Mouse (Mus musculus) CD8-positive naive resting alpha-beta T cell, adult 2 months (primary cell): ENCODE measurements around the gene Ghrhr.

Experiments
- DNase-seq, 2 experiments: peaks; one replicate each; pipeline ENCODE4 v3.0.0; 2022; ENCODE audit warnings: low read depth in 2 of 2, low spot score in 2 of 2

Gene Ghrhr

DNA sequence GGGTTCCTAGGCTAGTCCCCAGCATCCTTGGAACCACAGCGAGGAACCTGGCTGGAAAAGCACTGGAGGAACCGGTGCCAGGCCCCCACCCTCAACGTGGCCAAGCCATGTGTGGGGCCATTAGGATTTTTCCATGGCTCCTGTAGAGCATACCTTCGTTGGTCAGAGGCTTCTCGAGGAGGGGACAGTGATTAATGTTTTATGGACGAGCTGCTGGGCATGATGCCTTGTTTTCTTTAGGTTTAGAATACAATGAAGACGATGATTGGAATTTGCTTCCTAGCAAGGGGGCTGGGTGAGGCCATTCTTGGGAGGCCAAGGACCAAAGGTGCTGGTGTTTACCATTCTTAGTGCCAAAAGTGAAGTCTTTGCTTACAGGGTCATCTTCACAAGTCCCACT is 24.4 kb upstream of the Ghrhr start:
- no peak for DNase-seq

DNA sequence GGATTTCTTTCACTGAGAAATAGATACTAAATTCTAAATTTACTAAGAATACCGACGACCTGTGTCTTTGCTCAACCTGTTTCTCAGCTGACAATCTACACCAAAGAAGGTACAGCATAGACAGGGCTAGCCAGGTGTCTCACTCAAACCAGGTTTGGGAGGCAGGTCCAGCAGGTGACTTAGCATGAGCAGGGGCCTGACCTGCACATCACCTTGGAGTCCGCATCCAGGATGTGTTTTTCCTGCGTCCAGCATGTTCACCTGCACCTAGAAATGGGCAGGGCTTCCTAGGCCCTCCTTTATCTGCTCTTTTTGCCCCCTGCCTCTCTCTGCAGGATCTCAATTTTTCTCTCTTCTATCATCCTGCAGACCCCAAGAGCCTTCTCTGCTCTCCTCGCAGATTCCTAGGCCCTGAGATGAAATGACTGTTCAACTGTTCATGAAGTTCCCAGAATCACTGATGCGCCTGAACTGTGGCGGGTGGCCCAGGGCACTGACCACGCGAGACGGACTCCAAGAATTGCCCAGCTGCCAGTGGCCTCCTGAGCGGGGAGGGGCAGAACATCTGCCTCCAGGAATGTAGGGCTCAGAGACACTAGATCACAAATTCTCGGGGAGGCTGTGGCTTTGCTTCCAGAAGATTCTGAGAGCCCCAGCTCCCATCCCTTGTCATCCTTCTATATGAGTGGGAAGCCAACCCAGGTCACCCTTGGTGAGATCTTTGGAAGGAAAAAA is 22.2 kb upstream of the Ghrhr start:
- DNase-seq, result no peak

DNA sequence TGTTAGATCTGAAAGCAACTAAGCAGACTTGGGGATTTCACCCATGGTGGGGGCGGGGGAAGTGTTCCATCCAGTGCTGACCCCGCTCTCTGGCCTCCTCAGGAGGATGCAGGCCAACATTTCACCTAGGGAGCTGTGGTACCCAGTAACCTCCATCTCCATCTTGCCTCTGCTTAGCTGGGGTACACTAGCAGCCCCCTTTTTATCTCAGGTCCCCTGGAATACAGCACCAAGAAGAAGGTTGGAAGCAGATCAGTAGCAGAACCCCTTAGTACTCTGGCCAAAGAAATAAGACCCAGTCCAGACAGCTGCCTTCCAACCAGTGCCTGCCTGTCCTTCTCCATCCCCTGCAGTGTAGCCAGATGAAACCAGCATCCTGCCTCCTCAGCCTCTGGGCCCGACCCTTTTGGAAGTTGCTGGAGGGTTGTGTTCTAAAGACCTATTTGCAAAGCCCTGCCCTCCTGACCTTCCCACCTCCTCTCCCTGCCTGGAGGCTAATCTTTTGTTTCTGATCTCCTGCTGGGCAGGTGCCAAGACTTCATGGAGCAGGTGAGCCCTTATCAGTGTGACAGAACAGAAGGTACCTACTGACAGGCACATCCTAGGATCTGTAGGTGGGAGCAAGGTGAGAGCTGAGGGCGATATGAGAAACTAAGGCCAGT is 21.5 kb upstream of the Ghrhr start:
- DNase-seq, result no peak

DNA sequence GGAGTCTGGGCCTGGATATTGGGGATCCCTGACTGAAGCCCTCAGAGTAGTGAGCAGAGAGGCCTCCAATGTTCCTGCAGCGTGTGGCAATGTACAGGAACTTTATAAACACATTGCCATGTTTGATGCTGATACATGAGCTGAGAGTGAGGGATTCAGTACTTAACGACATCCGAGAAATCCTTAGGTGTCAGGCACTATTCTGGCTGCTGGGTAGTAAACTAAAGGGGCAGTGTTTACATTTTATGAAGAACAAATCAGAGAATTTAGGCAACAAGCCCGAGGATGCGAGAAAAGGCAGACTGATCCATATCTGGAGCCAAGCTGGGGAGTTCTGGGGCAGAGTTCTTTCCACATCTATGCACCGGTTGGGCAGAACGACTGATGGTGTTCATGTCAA is 20.5 kb upstream of the Ghrhr start:
- DNase-seq, result no peak

DNA sequence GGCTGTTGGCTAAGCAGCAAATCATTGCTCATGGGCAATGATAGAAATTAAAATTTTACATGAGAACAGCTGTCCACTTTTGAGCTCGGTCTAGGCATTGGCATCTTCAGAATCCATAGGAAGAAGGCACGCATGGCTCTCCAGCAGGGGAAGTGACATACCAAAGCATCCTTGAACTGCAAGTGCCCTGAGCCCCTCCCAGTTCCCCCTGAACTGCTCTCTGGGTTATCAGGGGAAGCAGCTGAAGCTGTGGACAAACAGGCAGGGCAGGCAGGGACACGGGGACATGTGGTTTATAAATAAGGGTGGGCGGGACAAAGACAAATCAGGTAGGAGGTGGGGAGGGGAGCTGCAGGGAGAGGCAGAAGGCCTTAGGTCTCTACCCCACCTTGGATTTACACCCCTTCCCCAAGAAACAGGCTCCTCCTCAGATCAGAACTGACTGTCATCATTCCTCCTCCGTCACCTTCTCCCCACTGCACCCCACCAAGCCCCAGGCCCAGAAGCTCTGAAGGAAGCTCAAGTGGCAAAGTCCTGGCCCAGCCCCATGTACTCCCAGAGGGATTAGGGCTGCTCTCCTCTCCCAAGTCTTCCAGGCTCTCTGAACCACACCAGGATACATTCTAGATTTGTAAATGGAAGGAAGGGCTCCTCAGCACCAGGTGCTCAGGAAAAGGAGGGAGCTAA is 19.9 kb upstream of the Ghrhr start:
- DNase-seq, result no peak

DNA sequence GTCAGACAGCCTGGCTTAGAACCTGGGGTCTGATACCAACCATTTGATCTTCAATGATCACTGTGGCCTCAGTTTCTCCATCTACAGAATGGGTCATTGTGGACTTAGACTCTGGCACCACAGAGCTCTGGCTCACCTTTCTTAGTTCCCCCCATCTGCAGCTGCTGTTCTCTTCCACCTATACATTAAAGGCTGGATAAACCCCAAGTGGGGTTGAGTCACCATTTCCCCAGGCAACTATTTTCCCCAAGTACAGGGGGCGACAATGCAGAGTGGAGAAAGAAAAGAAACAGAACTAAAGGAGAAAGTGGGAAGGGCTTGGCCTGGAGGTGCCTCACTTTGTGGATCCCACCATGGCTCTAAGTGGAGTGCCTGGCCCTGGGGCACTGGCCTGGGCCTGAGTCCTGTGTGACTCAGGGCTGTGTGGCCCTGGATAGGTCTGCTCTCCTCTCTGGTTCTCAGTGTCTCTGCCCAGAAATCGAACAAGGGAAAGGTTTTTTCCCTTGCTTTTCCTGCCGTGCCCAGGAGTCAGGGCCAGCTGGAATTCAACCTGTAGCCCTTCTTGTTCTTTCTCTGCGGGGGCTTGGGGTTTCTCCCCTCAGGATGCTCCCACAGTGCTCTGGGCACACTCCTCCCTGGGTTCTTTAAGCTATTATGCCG is 19.0 kb upstream of the Ghrhr start:
- no peak for DNase-seq

DNA sequence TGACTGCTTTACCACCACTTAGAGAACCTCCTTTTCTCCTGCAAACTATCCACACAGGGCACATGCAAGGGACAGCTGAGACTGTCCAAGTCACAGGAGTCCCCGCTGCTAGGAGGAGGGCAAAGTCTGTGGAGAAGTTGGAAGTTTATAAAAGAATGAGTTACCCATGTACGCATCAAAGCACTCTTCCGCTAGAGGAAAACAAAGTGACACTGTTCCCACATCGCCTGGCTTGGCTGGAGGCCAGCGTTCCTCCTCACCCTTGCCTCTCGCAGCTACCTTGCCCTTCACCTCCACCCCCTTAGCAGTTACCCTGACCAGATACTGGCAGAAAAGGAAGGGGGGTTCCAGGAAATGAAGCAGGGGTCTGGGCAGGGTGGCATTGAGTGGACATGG is 18.5 kb upstream of the Ghrhr start:
- no peak for DNase-seq

DNA sequence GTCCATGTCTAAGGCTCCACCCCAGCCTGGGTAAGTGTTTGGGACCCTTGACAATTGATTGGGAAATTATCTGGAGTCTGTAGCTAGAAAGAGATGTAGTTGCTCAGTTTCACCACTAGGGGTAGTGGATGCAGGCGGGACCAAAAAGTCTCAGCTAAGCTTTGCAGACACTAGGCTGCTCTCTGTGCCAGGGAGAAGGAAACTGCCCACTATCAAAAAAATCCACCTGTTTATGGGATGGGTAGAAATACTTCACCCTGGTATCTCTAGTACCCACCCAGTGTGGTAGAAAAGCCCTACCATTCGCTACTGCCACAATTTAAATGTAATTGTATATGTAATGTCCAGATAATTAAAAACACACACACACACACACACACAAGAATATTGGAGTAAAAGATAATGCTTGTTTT is 17.4 kb upstream of the Ghrhr start:
- DNase-seq, result no peak

DNA sequence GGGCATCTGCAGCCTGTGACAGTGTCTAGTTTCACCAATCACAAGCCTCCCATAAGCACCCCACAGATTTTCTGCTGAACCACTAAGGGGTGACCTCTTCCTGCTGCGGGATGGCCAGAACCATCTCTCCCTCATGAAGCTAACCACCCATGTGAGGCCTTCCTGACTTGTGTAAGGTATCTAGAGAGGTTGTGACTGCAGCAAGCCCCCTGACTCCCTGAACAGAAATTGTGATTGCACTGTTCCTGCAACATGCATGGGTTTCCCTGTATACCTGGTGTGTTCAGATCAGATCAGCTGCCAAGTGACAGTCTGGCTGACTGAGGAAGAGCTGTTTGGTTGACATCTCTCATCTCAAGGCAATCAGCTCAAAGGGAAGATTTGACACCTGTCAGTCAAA is 13.4 kb upstream of the Ghrhr start:
- no peak for DNase-seq

DNA sequence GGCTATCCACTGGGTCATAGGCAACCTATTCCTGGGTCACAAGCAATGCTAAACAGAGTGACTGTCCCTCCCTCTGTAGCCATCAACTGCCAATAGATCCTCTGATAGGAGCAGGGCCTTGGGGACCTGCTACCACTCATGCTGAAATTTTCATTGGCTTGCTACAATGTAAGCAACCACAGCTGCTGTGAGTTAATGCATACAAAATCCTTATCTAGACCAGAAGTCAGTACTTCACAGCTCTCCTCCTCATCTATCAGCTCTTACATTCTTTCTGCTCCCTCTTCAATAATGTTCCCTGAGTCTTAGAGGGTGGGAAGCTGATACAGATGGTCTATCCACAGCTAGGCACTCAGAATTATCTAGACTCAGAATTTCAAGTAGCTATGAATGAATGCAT is 9.0 kb upstream of the Ghrhr start:
- DNase-seq, result no peak

DNA sequence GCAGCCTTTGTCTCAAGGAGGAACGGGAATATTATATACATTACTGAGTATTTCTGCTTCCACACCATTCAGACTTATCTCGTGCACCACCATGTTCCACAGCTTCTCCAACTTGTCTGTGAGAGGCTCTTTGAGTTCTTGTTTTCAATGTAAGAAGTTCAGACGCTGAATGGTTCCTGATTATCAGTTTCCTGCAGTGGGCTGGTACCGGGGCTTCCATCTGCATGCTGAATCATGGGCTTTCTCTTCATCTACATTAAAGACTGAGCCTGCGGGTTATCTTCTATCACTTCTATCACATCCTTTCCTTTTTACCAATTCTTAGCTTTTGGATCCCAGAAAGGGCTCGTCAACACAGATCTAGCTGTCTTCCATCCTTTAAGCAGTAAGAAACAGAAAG is 5.3 kb upstream of the Ghrhr start:
- DNase-seq, result no peak

DNA sequence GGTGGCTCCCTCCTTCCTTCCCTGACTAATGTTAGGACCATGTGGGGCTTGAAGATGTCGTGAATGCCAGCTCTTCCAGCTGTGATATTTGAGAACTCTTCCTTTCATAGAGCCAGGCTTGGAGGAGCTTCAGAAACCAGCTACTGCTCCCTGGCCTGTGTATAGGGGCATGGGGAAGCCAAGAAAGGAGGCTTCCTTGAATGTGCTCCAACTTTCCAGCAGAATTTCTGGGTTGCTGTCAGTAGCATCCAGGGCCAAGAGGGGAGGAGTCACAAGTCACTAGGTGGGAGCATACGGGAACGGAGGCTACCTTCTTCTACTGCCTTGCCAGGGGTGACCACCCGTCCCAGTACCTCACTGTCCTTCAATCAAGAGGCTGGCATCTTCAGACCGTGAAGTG is 416 bp downstream of the Ghrhr start:
- no peak for DNase-seq

DNA sequence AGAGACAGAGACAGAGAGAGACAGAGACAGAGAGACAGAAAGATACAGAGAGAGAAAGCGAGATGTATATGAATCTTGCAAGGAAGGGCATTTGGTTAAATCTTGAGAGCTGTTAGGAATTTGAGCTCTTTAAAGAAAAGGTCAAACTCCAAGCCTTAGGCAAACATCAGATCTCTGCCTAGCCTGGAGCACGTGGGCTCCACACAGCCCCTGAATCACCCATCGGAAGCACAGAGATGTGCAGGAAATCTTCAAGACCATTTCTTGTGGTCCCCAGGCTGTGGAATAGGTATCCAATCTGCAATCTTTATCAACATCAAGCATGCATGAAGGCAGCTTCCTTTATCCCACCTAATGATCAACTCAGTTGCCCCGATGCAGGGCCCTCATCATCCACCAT is 1.4 kb downstream of the Ghrhr start:
- no peak for DNase-seq

DNA sequence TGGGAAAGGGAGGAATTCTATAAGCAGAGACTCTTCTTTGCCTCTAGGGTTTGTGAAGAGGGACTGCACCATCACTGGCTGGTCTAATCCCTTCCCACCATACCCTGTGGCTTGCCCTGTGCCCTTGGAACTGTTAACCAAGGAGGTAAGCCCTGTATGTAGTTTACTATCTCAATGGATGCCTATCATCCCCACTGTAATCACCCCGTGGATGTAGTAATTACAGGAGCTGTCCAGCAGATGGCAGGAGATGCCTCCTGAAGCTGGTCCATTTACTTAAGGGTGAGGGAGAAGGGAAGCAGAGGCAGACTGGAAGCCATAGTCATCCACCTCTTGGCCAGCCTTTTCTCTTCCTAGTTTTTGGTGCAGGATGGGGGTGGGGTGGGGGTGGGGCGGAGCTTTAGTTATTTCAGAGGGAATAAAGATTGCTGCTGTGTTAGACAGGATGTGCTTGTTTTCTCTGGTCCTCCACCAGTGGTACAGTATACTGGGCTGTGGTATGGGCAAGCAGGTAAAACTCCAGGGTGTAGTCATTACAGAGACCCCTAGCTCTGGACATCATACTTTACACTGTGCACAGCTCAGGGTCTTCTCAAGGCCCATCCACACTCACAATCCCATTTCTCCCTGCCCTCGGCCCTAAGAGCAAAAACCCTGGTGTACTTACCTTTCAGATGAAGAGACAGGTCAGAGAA is 3.7 kb downstream of the Ghrhr start:
- DNase-seq, result no peak

DNA sequence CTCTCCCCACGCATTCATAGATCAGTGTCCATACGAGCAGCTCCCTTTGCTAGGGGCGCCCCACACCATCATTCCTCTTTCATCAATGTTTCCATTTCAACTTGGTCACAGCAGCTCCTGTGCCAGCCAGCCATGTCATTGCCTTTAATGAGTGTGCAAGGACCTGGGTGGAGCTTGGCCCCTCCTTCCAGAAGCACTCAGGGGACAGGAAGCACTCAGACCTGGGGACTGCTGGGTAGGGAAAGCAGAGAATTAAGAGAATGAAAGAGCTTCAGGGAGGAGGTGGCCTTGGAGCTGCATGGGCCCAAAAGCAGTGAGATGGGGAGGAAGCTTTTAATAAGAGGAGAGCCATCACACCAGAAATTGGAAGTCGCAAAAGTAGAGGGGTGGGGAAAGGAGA is 5.9 kb downstream of the Ghrhr start:
- no peak for DNase-seq

DNA sequence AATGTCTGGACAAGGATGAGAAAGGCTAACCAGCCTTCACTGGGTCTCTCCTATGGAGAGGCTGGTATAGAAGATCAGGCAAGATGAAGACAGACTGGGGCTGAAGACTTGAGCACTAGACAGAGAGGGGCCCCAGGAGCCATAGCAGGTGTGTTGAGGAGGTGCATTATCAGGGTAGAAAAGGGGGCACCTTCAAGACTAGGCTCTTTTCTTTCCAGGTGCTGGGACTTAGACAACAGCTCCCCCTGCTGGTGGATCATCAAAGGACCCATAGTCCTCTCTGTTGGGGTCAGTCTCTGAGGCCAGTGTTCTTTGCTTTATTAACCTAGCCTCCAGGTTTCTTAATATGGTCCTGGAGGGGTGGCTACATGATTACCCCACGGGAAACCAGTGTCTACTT is 7.8 kb downstream of the Ghrhr start:
- peak; percentile 10 to 17 for DNase-seq

DNA sequence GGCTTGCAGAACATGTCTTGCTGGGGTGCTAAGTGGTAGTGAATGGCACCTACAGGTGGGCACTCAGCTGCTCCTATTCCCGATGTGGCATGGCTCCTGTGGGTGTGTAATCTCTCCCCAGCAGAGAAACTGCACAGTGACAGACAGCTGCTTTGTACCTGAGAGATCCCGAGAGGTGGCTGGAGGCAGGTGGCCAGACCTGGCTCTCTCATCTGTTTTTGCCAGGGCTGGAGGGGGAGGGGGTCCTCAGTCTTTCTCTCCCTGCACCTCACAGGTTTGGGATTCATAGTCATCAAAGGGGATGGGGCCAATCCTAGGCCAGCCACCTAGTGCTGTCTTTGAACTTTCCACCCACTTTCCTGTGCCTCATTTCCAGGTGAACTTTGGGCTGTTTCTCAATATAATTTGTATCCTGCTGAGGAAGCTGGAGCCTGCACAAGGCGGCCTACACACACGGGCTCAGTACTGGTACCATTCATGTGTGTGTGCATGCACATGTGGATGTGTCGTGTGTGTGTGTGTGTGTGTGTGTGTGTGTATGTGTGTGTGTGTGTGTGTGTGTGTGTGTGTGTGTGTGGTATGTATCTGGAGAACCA is 8.4 kb downstream of the Ghrhr start:
- no peak for DNase-seq

DNA sequence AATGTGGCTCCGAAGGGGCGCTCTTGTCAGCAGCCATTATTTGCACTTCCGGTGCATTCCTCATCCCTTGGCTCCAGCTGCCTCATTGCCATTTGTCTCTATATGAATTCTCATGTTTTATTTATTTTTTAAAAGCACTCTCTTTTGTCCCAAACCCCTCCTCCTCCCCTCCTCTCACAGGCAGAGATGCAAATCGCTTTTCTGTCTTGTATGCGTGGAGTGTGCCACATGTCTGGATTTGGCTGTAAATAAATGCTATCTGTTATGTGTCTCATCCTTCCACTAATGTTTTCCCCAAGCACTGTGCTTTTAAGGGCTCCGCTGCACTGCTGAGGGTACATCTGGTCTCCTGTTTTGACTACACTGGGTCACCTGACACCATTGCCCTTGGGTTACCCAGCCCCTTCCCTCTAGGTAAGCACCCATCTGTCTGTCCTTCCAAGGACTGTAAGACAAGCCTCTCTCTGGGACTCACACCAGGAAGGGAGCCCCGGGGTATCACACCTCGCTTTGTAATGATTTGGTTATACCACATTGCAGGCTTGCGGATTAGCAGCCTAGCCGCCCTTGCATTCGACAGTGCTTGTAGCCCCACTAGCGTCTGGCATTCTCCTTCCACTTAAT is 12.6 kb downstream of the Ghrhr start:
- DNase-seq, result no peak

DNA sequence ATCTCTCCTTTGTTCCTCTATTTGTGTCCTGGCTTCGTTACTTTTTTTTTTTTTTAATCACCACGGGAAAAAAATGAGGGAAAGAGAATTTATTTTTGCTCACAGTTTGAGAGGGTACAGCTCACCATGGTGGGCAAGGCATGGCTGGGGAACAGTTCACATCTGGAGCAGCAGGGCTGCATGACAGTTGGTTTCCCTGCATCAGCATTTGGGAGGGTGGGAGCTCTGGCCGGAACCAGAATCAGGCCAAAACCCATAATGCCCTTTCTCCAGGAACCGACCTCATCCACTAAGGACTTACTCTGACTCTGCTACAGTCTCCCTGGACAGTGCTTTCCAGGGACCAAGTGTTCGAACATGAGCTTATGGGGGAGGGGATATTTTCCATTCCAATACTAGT is 13.2 kb downstream of the Ghrhr start:
- no peak for DNase-seq

DNA sequence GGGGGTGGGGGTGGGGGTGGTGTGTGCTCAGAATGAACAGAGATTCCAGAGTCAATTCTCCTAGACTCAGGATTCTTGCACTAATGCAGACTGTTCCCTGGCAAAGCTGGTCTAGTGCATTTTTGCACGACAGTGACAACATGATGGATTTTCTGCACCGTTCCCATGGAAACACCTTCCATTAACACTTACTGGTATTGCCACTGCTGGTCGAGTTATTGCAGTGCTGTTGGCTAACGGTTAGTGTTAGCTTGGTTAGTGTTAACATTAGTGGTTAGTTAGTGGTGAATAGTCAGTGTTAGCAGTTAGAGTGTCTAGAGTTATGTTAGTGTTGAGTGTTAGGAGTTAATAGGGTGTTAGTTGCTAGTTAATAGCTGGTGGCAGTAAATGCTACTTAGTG is 15.7 kb downstream of the Ghrhr start:
- DNase-seq, result no peak

DNA sequence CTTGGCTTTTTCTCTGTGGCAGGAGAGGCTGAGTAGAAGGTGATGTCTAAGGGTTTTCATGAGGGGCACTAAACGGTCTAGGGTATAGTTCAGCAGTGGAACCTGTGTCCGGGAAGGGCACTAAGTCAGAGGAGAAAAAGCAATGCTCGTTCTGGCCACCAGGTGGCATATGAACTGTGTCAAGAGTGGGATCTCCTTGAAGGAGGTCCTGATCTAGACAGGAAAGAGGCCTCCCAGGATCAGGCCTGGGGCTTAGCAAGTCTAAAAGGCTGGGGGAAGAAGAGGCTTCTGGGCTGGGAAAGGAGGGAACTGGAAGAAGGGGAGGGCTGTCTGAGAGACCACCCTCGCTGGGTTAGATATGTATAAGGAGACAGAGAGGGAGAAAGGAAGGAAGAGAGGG is 16.4 kb downstream of the Ghrhr start:
- DNase-seq, result no peak
